Mouse (Mus musculus) small intestine, adult 2 months (tissue): ENCODE measurements around the gene Dmbt1. TPM values are rescaled to one million over a fixed set of nuclear protein-coding genes. Genes with fewer than 3 reads are reported as not detected.

Experiments used
- H3K27ac ChIP-seq: fragments of 200-500 bp; 2 replicates; pipeline ENCODE4 v1.5.1; 2012; ENCODE audit warnings: low read depth, low read length, control low read depth, inconsistent platforms; ENCODE audit not compliant: insufficient read depth
- H3K27me3 ChIP-seq: fragments of 200-500 bp; 2 replicates; pipeline ENCODE4 v1.6.1; 2012; ENCODE audit warnings: mild to moderate bottlenecking, moderate library complexity, low read length, inconsistent platforms; ENCODE audit not compliant: control insufficient read depth, insufficient read depth
- H3K36me3 ChIP-seq: fragments of 200-500 bp; 2 replicates; pipeline ENCODE4 v1.6.1; 2012; ENCODE audit warnings: mild to moderate bottlenecking, low read length, control low read depth, inconsistent platforms; ENCODE audit not compliant: control insufficient read depth, insufficient read depth
- H3K4me1 ChIP-seq: fragments of 200-500 bp; 2 replicates; pipeline ENCODE4 v1.6.1; 2012; ENCODE audit warnings: low read length, inconsistent platforms, mixed read lengths; ENCODE audit not compliant: control insufficient read depth, insufficient read depth, insufficient read length
- H3K4me3 ChIP-seq: fragments of 200-500 bp; 2 replicates; pipeline ENCODE4 v1.5.1; 2012; ENCODE audit warnings: low read depth, mild to moderate bottlenecking, control low read depth, inconsistent platforms, low read length, moderate library complexity
- CTCF ChIP-seq: fragments of 200-500 bp; IDR thresholded peaks from 2 replicates; pipeline ENCODE4 v1.5.1; 2012; ENCODE audit warnings: low read depth, mild to moderate bottlenecking, control low read depth, inconsistent platforms, low read length, moderate library complexity, mixed read lengths; ENCODE audit not compliant: insufficient replicate concordance, insufficient read length; ENCODE audit errors: extremely low read depth
- POLR2A ChIP-seq: fragments of 200-500 bp; IDR thresholded peaks from 2 replicates; pipeline ENCODE4 v1.6.1; 2012; ENCODE audit warnings: low read depth, mild to moderate bottlenecking, control low read depth, inconsistent platforms, low read length, moderate library complexity
- WGBS: fragments of 180-500 bp; shearing (Covaris S2); methylation state at CpG from one replicate; pipeline ENCODE4 v1.1.7; 2018; 5-methylcytosine and 5-hydroxymethylcytosine counted together
- polyA plus RNA-seq: library from polyadenylated mRNA; depleted of rRNA; stranded (reverse); fragments of >200 nt; gene quantifications from 2 replicates; pipeline ENCODE4 v1.2.3, GENCODE M21; 2012

The Dmbt1 gene
- polyA plus RNA-seq, 1 experiment = 141 TPM

GRCm38 (mm10) chr7:131112486-131112885 lies 80.6 kb downstream of the Dmbt1 start:
- Histone ChIP-seq H3K27ac (no peak overlapping the region), H3K27me3 (no peaks in the 10 kb centered on the region), H3K4me1 (no peaks in the 10 kb centered on the region), H3K36me3 (peaks cover 60% of the 10 kb centered on the region), H3K4me3 (no peak overlapping the region)
- TF ChIP-seq CTCF = peak; percentile 81; the same call in 1 of the 2 replicates
- TF ChIP-seq POLR2A = no peak
- WGBS = 43% methylated on average over 3 of the region's 3 CpGs

GRCm38 (mm10) chr7:131113676-131114075 lies 81.8 kb downstream of the Dmbt1 start:
- Histone ChIP-seq H3K4me3 (no peak overlapping the region), H3K4me1 (no peaks in the 10 kb centered on the region), H3K36me3 (peaks cover 63% of the 10 kb centered on the region), H3K27ac (no peak overlapping the region), H3K27me3 (no peaks in the 10 kb centered on the region)
- 64% methylated on average over 6 of the region's 6 CpGs for WGBS
- TF ChIP-seq CTCF (no peak), POLR2A (no peak)

- TF ChIP-seq POLR2A = no peak
- no peak for TF ChIP-seq CTCF
These were observed 82.6 kb downstream of the Dmbt1 start for GRCm38 (mm10) chr7:131114434-131114833.

GRCm38 (mm10) chr7:131122210-131122807 lies 90.5 kb downstream of the Dmbt1 start:
- peaks cover 39% of the 10 kb centered on the region for H3K36me3 ChIP-seq
- H3K27ac ChIP-seq = no peak overlapping the region
- no peaks in the 10 kb centered on the region for H3K27me3 ChIP-seq
- no peak overlapping the region for H3K4me3 ChIP-seq
- 84% methylated on average over 2 of the region's 2 CpGs for WGBS
- H3K4me1 ChIP-seq = no peaks in the 10 kb centered on the region
- TF ChIP-seq POLR2A = no peak
- TF ChIP-seq CTCF = no peak

More at GRCm38 (mm10) chr7:131114434-131114833, 82.6 kb downstream of the Dmbt1 start:
- Histone ChIP-seq H3K4me1 (no peaks in the 10 kb centered on the region), H3K27me3 (no peaks in the 10 kb centered on the region), H3K36me3 (peaks cover 65% of the 10 kb centered on the region), H3K4me3 (no peak overlapping the region), H3K27ac (no peak overlapping the region)
- 76% methylated on average over 2 of the region's 2 CpGs for WGBS

- no peak for TF ChIP-seq POLR2A
- no peak for TF ChIP-seq CTCF
- H3K27me3 ChIP-seq = no peaks in the 10 kb centered on the region
- WGBS = 47% methylated on average over 12 of the region's 12 CpGs
These were observed 98.2 kb downstream of the Dmbt1 start for GRCm38 (mm10) chr7:131130021-131130420.

GRCm38 (mm10) chr7:131133181-131133580 lies 101.3 kb downstream of the Dmbt1 start:
- Histone ChIP-seq H3K27ac (no peak overlapping the region), H3K4me1 (no peaks in the 10 kb centered on the region), H3K36me3 (no peaks in the 10 kb centered on the region), H3K27me3 (no peaks in the 10 kb centered on the region), H3K4me3 (no peak overlapping the region)
- WGBS = 73% methylated on average over 3 of the region's 3 CpGs
- TF ChIP-seq CTCF = no peak
- TF ChIP-seq POLR2A = no peak

More at GRCm38 (mm10) chr7:131130021-131130420, 98.2 kb downstream of the Dmbt1 start:
- H3K27ac ChIP-seq = no peak overlapping the region
- H3K36me3 ChIP-seq = no peaks in the 10 kb centered on the region
- H3K4me1 ChIP-seq = no peaks in the 10 kb centered on the region
- no peak overlapping the region for H3K4me3 ChIP-seq

- Histone ChIP-seq H3K4me1 (no peaks in the 10 kb centered on the region), H3K27me3 (no peaks in the 10 kb centered on the region), H3K36me3 (no peaks in the 10 kb centered on the region), H3K27ac (no peak within 1 kb of the TSS), H3K4me3 (no peak within 1 kb of the TSS)
- 93% methylated on average over 2 of the region's 2 CpGs for WGBS
- TF ChIP-seq POLR2A = no peak
- TF ChIP-seq CTCF = no peak
These were observed 114.4 kb downstream of the Dmbt1 start, which contains the start of gene 4933402N03Rik for GRCm38 (mm10) chr7:131146214-131146613. Gene 4933402N03Rik, minus strand, starts transcription at chr7:131146314.
